Mouse (Mus musculus): ENCODE results near the gene Olfml2b. TPM values are rescaled to one million over a fixed set of nuclear protein-coding genes. Genes with fewer than 3 reads are reported as not detected.

Olfml2b gene
- polyA plus RNA-seq, 1 experiment from 2014 or later = 21.9 TPM

DNA sequence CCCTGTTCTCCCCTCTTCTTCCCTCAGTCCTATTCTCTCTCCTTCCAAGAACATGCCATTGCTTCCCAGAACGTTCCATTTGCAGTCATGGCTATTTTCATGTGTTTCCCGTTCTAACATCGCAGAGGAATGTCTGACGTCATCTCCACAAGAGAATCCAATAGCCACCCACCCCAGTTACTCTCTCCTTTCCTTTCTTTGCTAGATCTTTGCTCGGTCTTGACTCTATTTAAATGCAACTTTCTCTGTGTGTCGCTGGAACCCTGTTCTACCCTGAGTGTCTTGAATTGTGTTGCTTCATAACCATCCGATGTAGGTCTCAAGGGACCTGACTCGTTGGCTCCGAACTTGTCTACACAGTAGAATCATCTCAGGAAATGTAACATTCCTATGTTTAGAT, 55.2 kb downstream of the Olfml2b start:
- Histone ChIP-seq H3K4me1 (replicated peaks; ENCODE audit: control insufficient read depth, insufficient read depth, low read length) (peaks cover 11% of the 10 kb centered on the region), H3K4me2 (ENCODE audit: low read depth, low read length) (no peak overlapping the region), H3K9ac (ENCODE audit: low read length) (no peak overlapping the region), H3K36me3 (ENCODE audit: control insufficient read depth, insufficient read depth, low read length) (no peaks in the 10 kb centered on the region), H3K9me3 (ENCODE audit: control insufficient read depth, low read length) (no peaks in the 10 kb centered on the region), H3K27me3 (ENCODE audit: control insufficient read depth, insufficient read depth, low read depth, low read length) (no peaks in the 10 kb centered on the region), H3K4me3 (ENCODE audit: low read length) (no peak overlapping the region), H3K27ac (ENCODE audit: low read length) (no peak overlapping the region)
- ATAC-seq (ENCODE audit: low read depth) = 0 out of 2 replicates have a peak, but pooled peaks have one; percentile 4
- WGBS = 67% methylated on average over 9 of the region's 9 CpGs

DNA sequence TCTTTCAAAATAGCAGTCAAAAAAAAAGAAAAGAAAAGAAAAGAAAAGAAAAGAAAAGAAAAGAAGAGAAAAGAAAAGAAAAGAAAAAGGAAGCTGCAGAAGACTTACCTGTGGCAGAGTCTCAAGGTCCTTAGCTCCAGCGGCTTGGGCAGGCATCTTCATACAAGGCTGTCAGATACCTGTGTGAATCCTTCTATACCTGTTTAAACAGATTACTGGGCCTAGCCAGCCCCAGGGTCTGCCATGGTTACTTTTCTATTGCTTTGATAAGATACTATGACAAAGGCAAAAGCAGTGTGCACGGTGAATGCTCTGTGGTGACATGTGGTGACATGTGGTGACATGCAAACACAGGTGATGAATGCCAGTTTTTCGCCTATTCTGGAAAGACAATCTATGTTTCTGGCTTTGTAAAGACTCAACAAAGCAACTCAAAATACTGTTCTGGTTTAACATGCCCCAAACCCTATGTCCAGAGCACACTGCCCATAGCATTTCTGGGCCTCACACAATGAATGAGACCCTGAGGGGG, 56.2 kb downstream of the Olfml2b start:
- no peak overlapping the region for H3K4me3 ChIP-seq (ENCODE audit: low read length)
- peaks cover 7% of the 10 kb centered on the region for H3K4me1 ChIP-seq (replicated peaks; ENCODE audit: control insufficient read depth, insufficient read depth, low read length)
- ATAC-seq (ENCODE audit: low read depth) = no peak

DNA sequence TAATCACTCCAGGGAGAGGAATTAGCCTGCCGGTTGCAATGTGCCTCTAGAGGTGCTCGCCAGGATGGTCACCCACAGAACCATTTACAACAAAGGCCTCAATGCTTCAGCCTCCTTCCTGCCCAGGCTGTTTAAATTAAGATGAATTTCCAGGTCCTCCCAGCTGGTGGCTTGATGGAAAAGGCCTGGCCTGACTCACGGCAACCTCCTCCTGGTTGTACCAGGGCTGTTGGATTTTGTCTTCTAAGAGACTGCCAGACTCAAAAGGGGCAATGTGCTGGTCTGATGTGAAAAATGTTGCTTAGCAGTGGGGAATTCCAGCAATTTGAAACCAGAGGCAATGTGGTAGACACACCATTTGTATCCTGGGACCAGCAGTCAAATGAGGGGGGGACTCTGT, 56.8 kb downstream of the Olfml2b start:
- Histone ChIP-seq H3K4me2 (ENCODE audit: low read depth, low read length) (no peak overlapping the region), H3K27ac (ENCODE audit: low read length) (no peak overlapping the region), H3K27me3 (ENCODE audit: control insufficient read depth, insufficient read depth, low read depth, low read length) (no peaks in the 10 kb centered on the region), H3K9ac (ENCODE audit: low read length) (no peak overlapping the region), H3K36me3 (ENCODE audit: control insufficient read depth, insufficient read depth, low read length) (no peaks in the 10 kb centered on the region), H3K4me3 (ENCODE audit: low read length) (no peak overlapping the region), H3K4me1 (replicated peaks; ENCODE audit: control insufficient read depth, insufficient read depth, low read length) (peaks cover 7% of the 10 kb centered on the region), H3K9me3 (ENCODE audit: control insufficient read depth, low read length) (no peaks in the 10 kb centered on the region)
- no peak for ATAC-seq (ENCODE audit: low read depth)
- WGBS = 57% methylated on average over 3 of the region's 3 CpGs

More for the DNA sequence above, 56.2 kb downstream of the Olfml2b start:
- WGBS = 86% methylated on average over 3 of the region's 3 CpGs
- Histone ChIP-seq H3K9me3 (ENCODE audit: control insufficient read depth, low read length) (no peaks in the 10 kb centered on the region), H3K27me3 (ENCODE audit: control insufficient read depth, insufficient read depth, low read depth, low read length) (no peaks in the 10 kb centered on the region), H3K9ac (ENCODE audit: low read length) (no peak overlapping the region), H3K36me3 (ENCODE audit: control insufficient read depth, insufficient read depth, low read length) (no peaks in the 10 kb centered on the region), H3K27ac (ENCODE audit: low read length) (no peak overlapping the region), H3K4me2 (ENCODE audit: low read depth, low read length) (no peak overlapping the region)

DNA sequence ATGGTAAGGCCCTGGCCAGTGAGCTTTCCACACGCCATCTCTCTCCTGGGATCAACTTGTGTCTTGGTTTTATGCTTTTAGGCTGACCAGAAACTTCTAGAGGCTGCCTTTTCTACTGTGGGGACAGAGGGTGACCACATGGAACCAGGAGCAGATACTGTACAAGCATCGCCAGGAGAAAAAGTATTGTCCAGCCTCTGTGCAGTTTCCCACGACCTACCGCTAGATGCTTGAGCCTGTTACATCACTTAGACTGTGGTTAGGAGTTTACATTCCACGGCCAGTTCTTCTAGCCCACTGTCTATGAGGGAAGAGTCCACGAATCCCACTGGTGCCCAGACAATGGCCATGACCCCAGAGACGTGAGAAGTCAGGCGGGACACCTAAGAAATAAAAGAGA, 57.2 kb downstream of the Olfml2b start:
- Histone ChIP-seq H3K4me2 (ENCODE audit: low read depth, low read length) (no peak overlapping the region), H3K36me3 (ENCODE audit: control insufficient read depth, insufficient read depth, low read length) (no peaks in the 10 kb centered on the region), H3K27me3 (ENCODE audit: control insufficient read depth, insufficient read depth, low read depth, low read length) (no peaks in the 10 kb centered on the region), H3K4me1 (replicated peaks; ENCODE audit: control insufficient read depth, insufficient read depth, low read length) (peaks cover 7% of the 10 kb centered on the region), H3K9ac (ENCODE audit: low read length) (no peak overlapping the region), H3K9me3 (ENCODE audit: control insufficient read depth, low read length) (no peaks in the 10 kb centered on the region), H3K4me3 (ENCODE audit: low read length) (no peak overlapping the region), H3K27ac (ENCODE audit: low read length) (no peak overlapping the region)
- ATAC-seq (ENCODE audit: low read depth) = no peak
- WGBS = 70% methylated on average over 8 of the region's 8 CpGs

DNA sequence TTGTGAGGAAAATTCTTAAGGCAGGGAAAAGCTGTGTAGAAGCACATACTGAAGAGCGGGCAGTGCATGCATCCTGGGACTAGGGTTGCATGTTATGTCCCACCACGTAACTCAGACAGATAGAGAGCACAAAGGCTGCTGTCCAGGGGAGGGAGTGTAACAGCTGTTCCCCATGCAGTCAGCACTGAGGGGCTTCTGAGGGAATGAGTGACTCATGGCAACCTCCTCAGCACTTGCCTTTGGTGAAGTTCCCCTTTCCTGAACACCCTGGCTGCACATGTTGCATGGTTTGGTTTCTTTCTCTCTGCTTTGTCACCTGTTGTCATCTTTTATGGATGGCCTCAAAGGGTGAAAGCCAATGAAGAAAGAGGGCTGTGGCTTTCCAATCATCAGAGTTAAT, 57.9 kb downstream of the Olfml2b start:
- WGBS = 76% methylated on average over 2 of the region's 2 CpGs
- no peaks in the 10 kb centered on the region for H3K9me3 ChIP-seq (ENCODE audit: control insufficient read depth, low read length)

DNA sequence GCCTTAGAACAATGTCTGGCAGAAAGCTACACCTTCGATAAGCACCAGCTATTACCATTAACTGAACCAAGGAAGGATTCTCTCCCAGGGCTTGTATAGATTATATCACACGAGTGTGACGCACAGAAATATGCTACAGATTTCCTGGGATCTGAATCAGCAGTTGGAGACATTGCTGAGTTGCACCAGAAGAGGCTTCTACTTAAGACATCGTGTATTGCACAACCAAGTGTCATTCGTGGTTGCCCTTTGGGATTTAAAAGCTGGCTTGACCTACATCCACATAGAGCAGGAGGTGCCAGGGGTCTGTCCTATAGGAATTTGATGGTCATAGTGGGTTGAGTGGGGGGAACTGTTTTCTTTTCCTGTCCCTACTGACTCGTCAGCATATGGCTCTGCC, 58.6 kb downstream of the Olfml2b start:
- Histone ChIP-seq H3K4me2 (ENCODE audit: low read depth, low read length) (no peak overlapping the region), H3K27me3 (ENCODE audit: control insufficient read depth, insufficient read depth, low read depth, low read length) (no peaks in the 10 kb centered on the region), H3K4me1 (replicated peaks; ENCODE audit: control insufficient read depth, insufficient read depth, low read length) (peaks cover 7% of the 10 kb centered on the region), H3K27ac (ENCODE audit: low read length) (no peak overlapping the region), H3K9ac (ENCODE audit: low read length) (no peak overlapping the region), H3K9me3 (ENCODE audit: control insufficient read depth, low read length) (no peaks in the 10 kb centered on the region), H3K36me3 (ENCODE audit: control insufficient read depth, insufficient read depth, low read length) (no peaks in the 10 kb centered on the region), H3K4me3 (ENCODE audit: low read length) (no peak overlapping the region)
- ATAC-seq (ENCODE audit: low read depth) = no peak
- 78% methylated on average over 6 of the region's 6 CpGs for WGBS

More for the DNA sequence above, 57.9 kb downstream of the Olfml2b start:
- H3K4me2 ChIP-seq (ENCODE audit: low read depth, low read length) = no peak overlapping the region
- H3K4me3 ChIP-seq (ENCODE audit: low read length) = no peak overlapping the region
- peaks cover 7% of the 10 kb centered on the region for H3K4me1 ChIP-seq (replicated peaks; ENCODE audit: control insufficient read depth, insufficient read depth, low read length)
- no peaks in the 10 kb centered on the region for H3K27me3 ChIP-seq (ENCODE audit: control insufficient read depth, insufficient read depth, low read depth, low read length)
- H3K9ac ChIP-seq (ENCODE audit: low read length) = no peak overlapping the region
- H3K27ac ChIP-seq (ENCODE audit: low read length) = no peak overlapping the region
- ATAC-seq (ENCODE audit: low read depth) = no peak
- no peaks in the 10 kb centered on the region for H3K36me3 ChIP-seq (ENCODE audit: control insufficient read depth, insufficient read depth, low read length)

DNA sequence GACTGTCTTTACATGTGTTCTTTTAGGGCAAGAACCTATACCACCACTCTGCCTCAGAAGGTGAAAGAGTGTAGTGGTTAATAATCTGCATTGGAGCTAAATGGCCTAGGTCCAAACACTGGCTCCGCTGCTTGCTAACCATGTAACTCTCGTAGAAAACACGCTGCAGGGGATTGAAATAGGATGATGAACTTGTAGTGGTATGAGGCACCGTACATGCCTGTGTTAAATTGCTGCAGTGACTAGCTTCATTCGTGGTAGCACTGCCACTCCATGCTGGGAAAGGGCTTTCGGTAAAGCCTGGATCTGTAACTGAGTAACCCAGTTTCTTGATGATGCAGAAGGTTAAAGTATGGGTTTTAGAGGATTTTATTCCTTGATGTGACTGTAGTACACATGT, 59.8 kb downstream of the Olfml2b start:
- 87% methylated on average over 6 of the region's 6 CpGs for WGBS
- H3K4me1 ChIP-seq (replicated peaks; ENCODE audit: control insufficient read depth, insufficient read depth, low read length) = peaks cover 4% of the 10 kb centered on the region; the same call in 1 of the 2 replicates
- H3K27ac ChIP-seq (ENCODE audit: low read length) = no peak overlapping the region

DNA sequence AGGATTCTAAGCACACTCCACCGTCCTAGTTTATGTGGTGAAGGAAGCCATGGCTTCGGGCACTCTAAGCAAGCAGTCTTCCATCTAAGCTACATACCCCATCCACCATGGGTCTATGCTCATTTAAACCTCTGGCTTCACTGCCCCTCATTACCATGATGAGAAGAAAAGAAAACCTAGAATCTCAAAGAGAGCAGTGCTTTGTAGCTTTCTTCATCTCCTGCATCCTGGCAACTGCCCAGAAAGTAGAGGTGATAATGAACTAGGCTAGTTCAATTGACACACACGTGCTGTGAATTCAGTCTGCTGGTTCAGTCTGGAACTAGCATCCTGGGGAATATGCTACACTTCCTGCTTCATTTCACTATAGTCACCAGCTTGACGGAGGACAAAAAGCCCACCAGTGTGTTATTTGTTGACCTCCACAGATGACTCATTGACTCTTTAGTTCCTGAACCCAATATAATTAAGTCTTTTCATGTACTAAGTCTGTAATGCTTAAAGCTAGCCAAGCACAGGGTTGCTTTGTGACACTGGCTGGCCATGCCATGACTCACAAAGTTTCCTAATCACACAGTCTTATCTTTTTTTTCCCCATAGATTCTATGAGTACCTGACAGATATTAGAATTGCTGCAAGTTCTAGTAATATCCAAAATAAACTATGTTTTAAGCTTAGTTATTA, 60.7 kb downstream of the Olfml2b start:
- 66% methylated on average over 4 of the region's 4 CpGs for WGBS
- Histone ChIP-seq H3K27ac (ENCODE audit: low read length) (no peak overlapping the region), H3K9me3 (ENCODE audit: control insufficient read depth, low read length) (no peaks in the 10 kb centered on the region), H3K4me3 (ENCODE audit: low read length) (no peak overlapping the region), H3K9ac (ENCODE audit: low read length) (no peak overlapping the region), H3K27me3 (ENCODE audit: control insufficient read depth, insufficient read depth, low read depth, low read length) (no peaks in the 10 kb centered on the region), H3K36me3 (ENCODE audit: control insufficient read depth, insufficient read depth, low read length) (no peaks in the 10 kb centered on the region), H3K4me2 (ENCODE audit: low read depth, low read length) (no peak overlapping the region), H3K4me1 (replicated peaks; ENCODE audit: control insufficient read depth, insufficient read depth, low read length) (no peaks in the 10 kb centered on the region; the same call in 1 of the 2 replicates)
- no peak for ATAC-seq (ENCODE audit: low read depth)

More for the DNA sequence above, 59.8 kb downstream of the Olfml2b start:
- no peak overlapping the region for H3K4me3 ChIP-seq (ENCODE audit: low read length)
- no peak for ATAC-seq (ENCODE audit: low read depth)
- H3K27me3 ChIP-seq (ENCODE audit: control insufficient read depth, insufficient read depth, low read depth, low read length) = no peaks in the 10 kb centered on the region
- H3K9ac ChIP-seq (ENCODE audit: low read length) = no peak overlapping the region
- no peaks in the 10 kb centered on the region for H3K9me3 ChIP-seq (ENCODE audit: control insufficient read depth, low read length)
- no peak overlapping the region for H3K4me2 ChIP-seq (ENCODE audit: low read depth, low read length)
- H3K36me3 ChIP-seq (ENCODE audit: control insufficient read depth, insufficient read depth, low read length) = no peaks in the 10 kb centered on the region

DNA sequence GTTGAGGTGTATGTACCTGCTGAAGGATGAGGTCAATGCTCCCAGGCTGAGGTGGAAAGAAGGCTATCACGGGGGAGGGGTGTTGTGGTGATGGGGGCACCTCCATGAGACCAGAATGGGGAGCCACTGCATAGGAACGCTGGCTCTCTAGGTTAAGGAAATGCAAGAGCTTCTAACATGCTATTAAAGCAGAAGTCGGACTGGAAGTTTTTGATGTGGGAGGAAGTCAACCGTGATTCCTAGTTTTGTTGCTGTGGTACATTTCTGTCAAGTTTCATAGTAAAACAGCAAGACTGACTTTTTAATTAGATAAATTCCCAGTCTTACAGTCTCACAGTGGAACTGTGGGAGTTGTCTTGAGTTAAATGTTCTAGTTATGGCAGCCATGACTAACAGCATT, 61.7 kb downstream of the Olfml2b start:
- no peaks in the 10 kb centered on the region for H3K9me3 ChIP-seq (ENCODE audit: control insufficient read depth, low read length)
- H3K4me2 ChIP-seq (ENCODE audit: low read depth, low read length) = no peak overlapping the region
- H3K9ac ChIP-seq (ENCODE audit: low read length) = no peak overlapping the region
- H3K27ac ChIP-seq (ENCODE audit: low read length) = no peak overlapping the region
- no peak overlapping the region for H3K4me3 ChIP-seq (ENCODE audit: low read length)
- no peaks in the 10 kb centered on the region for H3K4me1 ChIP-seq (replicated peaks; ENCODE audit: control insufficient read depth, insufficient read depth, low read length)
- no peak for ATAC-seq (ENCODE audit: low read depth)
- H3K36me3 ChIP-seq (ENCODE audit: control insufficient read depth, insufficient read depth, low read length) = no peaks in the 10 kb centered on the region
- 85% methylated on average over 4 of the region's 4 CpGs for WGBS
- H3K27me3 ChIP-seq (ENCODE audit: control insufficient read depth, insufficient read depth, low read depth, low read length) = no peaks in the 10 kb centered on the region
